Mouse (Mus musculus) erythroid progenitor cell, adult 5-6 weeks (primary cell): ENCODE measurements around the gene Hmmr. TPM values are rescaled to one million over a fixed set of nuclear protein-coding genes. Genes with fewer than 3 reads are reported as not detected.

Experiments used
- ATAC-seq: replicated peaks from 2 replicates; pipeline ENCODE4 v1.8.0; 2016; ENCODE audit warnings: moderate number of reproducible peaks, mild to moderate bottlenecking, moderate TSS enrichment, inconsistent platforms; ENCODE audit not compliant: poor library complexity, low FRiP score, severe bottlenecking
- total RNA-seq, 2 experiments: library from RNA; stranded (forward) in 1 of 2; stranded (reverse) in 1 of 2; fragments of 150-400 nt in 1 of 2; fragments of 186-747, 209-891 nt in 1 of 2; gene quantifications; 2 replicates each; pipeline versions ENCODE4 v1.2.3 to v1.2.4; 2015 to 2017; ENCODE audit warnings: low replicate concordance in 2 of 2

Gene Hmmr
- total RNA-seq (2015; ENCODE audit: low replicate concordance) (302 and 312 TPM in 2 replicates), total RNA-seq (2017; ENCODE audit: low replicate concordance) (397 and 477 TPM in 2 replicates)

GRCm38 (mm10) chr11:40733339-40734174, at the start of gene Hmmr, which contains the start of gene Nudcd2:
Hmmr (minus strand) TSS chr11:40733422.
Nudcd2 (plus strand) TSS chr11:40733667.
- ATAC-seq = peak; percentile 90

GRCm38 (mm10) chr11:40781857-40782256, 48.6 kb upstream of the Hmmr start:
- ATAC-seq = no peak

GRCm38 (mm10) chr11:40775315-40776269, 42.4 kb upstream of the Hmmr start:
- no peak for ATAC-seq

DNA sequence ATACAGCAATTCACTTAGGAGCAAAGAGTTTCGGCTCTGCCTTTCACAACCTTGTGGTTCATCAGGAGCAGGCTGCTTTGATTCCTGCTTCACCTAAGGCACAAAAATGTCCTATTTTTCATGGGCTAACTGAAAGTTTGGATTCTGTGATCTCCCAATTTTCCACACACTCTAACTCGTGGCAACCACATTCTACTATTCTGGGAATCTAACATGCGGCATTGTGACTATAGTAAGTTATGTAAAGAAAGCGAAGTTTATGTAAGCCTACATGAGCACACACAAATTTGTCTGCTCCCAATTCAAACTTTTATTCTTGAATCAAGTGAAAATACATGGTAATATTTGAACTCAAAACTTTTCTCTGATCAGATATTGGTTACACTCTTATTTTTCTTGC, 31.5 kb upstream of the Hmmr start:
- ATAC-seq = no peak

GRCm38 (mm10) chr11:40763395-40763794, 30.2 kb upstream of the Hmmr start:
- ATAC-seq = 0 out of 2 replicates have a peak, but pooled peaks have one; percentile 57

GRCm38 (mm10) chr11:40759896-40760295, 26.7 kb upstream of the Hmmr start:
- no peak for ATAC-seq

- ATAC-seq = no peak
Measured at GRCm38 (mm10) chr11:40755968-40756367, 22.7 kb upstream of the Hmmr start.

DNA sequence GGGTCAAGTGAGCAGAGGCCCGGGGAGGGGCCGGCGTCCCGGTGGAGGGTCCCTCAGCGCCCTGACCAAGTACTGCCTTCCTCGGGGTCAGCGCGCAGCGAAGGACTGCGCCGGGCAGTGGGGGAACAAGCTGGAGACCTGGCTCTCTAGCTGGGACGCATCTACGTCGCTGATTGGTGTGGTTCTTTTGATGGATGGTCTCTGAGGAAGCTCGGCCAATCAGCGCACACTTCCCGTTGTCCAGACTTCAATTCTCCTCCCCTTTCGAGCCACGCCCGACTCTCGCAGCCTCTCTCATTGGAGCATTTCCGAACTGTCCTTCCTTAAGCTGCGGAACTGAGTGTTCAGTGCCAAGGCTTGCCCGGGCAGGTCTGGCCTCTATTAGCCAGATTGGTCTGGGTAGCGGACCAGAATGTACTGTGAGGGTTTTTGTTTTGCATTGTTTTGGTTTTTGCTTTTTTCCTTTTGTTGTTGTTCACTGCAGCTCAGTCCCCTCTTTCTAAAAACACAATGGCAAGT, 21.9 kb upstream of the Hmmr start, which contains the start of gene Ccng1:
Ccng1 (minus strand) TSS at position 203 of the 519 bp plus-strand sequence.
- peak; percentile 98 for ATAC-seq

- ATAC-seq = peak; percentile 69
Measured at GRCm38 (mm10) chr11:40754664-40755107, 21.5 kb upstream of the Hmmr start.

GRCm38 (mm10) chr11:40753836-40754235, 20.6 kb upstream of the Hmmr start:
- ATAC-seq = no peak

- ATAC-seq = no peak
Measured at GRCm38 (mm10) chr11:40747716-40748115, 14.5 kb upstream of the Hmmr start.

DNA sequence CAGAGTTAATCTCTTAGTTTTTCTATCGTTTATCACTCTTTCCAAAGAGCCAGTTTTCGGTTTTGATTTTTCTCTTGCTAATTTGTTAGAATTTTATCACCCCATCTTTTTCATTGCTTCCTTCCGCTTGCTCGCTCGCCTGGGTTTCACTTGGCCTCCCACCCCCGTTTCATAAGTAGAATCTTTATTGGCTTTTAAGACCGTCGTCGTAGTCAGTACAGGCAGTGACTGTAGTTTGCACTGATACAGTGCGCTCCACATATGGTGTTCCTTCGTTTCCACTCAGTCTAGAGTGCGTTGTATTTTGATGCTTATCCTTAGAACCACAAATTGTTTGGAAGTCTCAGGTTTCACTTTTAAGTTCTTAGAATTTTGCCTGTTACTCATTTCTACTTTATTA, 13.1 kb upstream of the Hmmr start:
- no peak for ATAC-seq

DNA sequence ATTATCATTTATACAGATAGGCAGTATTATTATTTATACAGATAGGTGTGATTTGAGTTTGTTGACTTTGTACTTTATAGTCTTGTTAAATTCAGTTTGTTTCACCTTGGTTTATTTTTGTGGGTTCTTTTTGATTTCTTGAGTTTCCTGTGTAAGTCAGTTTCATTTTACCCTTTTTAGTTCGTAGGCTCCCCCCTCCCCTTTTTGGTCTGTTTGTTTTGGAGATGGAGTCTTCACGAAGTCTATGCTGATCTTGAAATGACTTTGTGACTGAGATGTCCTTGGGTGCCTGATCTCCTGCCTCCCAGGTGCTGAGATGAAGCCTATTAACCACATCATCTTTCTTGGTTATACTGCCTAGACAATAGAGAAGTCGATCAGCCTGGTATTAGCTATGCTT, 11.1 kb upstream of the Hmmr start:
- no peak for ATAC-seq

- ATAC-seq = no peak
Measured at GRCm38 (mm10) chr11:40741605-40742262, 8.5 kb upstream of the Hmmr start.

GRCm38 (mm10) chr11:40737369-40737768, 4.1 kb upstream of the Hmmr start:
- ATAC-seq = no peak

GRCm38 (mm10) chr11:40734251-40734752, 1.1 kb upstream of the Hmmr start:
- ATAC-seq = no peak

GRCm38 (mm10) chr11:40732997-40733338, 254 bp downstream of the Hmmr start:
- peak; percentile 53 for ATAC-seq

GRCm38 (mm10) chr11:40718324-40718723, 14.9 kb downstream of the Hmmr start:
- ATAC-seq = no peak

DNA sequence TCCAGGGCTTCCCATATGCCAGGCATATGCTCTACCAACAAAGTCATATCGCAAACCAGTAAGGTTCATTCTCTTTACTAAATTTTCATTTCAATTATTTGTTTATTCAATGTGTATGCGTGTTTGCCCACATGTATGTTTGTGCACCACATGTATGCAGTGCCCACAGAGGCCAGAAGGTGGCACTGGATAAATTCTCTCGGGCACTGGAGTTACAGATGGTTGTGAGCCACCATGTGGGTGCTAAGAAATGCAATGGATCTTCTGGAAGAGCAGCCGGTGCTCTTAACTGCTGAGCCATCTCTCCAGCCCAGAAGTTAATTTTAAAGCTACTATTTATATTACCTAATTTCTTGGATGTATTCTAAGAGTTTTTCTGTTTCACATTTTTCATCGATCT, 17.7 kb downstream of the Hmmr start:
- ATAC-seq = no peak
